20 mouse cellular contexts compared by ENCODE assay signal in genomic region chr13:52778848-52779247, GRCm38 (mm10).
A peak's percentile ranks its signal among the peaks of the same experiment; 100 is the strongest.
DNase-seq lines count a peak whose midpoint lies in the region; ATAC-seq lines count a peak whose summit lies in the region.
"Had no signal": no experiment of that assay in that cellular context is flagged by ENCODE, and none has a peak within 500 bp of the region (broad histone marks: within the 10 kb centered on the region; RNA-seq: fewer than 3 reads in every experiment).

No protein-coding gene starts in this region.

- no peak for ATAC-seq in embryonic facial prominence, embryonic 14.5 days (ENCODE audit: low read depth)
- ATAC-seq: forebrain, embryonic 13.5 days; forebrain, postnatal 0 days; hindbrain, postnatal 0 days had no signal

- H3K4me1 ChIP-seq in embryonic facial prominence, embryonic 14.5 days (ENCODE audit: control insufficient read depth, insufficient read depth, low read length): peaks cover 31% of the 10 kb centered on the region
- H3K4me1 ChIP-seq: forebrain, embryonic 13.5 days had no signal

- H3K27ac ChIP-seq in embryonic facial prominence, embryonic 14.5 days (replicated peaks; ENCODE audit: low read depth, low read length): peak overlapping the region; percentile 77
- H3K27ac ChIP-seq: forebrain, embryonic 13.5 days; heart, embryonic 13.5 days; hindbrain, embryonic 13.5 days; hindbrain, postnatal 0 days had no signal

- 37% methylated on average over 4 of the region's 4 CpGs for WGBS in embryonic facial prominence, embryonic 14.5 days

- no peaks in the 10 kb centered on the region for H3K27me3 ChIP-seq in embryonic facial prominence, embryonic 14.5 days (replicated peaks; ENCODE audit: control insufficient read depth, insufficient read depth, low read length)
- H3K27me3 ChIP-seq: forebrain, embryonic 13.5 days; heart, embryonic 13.5 days; hindbrain, embryonic 13.5 days had no signal

- peak; percentile 7 for DNase-seq in kidney, adult 9 months
- DNase-seq in kidney, postnatal 25 days: no peak
- peak; percentile 15 for DNase-seq in lung, postnatal 36 days
- no peak for DNase-seq in lung, adult 18-20 months
- peak; percentile 38 for DNase-seq in embryonic facial prominence, embryonic 14.5 days (ENCODE audit: low spot score)
- no peak for DNase-seq in ovary, adult 18-20 months (ENCODE audit: low spot score)
- no peak for DNase-seq in urinary bladder, adult 2 months (ENCODE audit: low spot score)
- DNase-seq: adrenal gland, postnatal 10 days; cerebellum, adult 11 months; cerebellum, adult 8-10 months; cerebellum, postnatal 25 days; forebrain, postnatal 0 days; gastrocnemius, postnatal 36 days; heart, adult 11 months; heart, postnatal 14 days had no signal

- H3K4me3 ChIP-seq in embryonic facial prominence, embryonic 14.5 days (ENCODE audit: low read depth, low read length): no peak overlapping the region
- H3K4me3 ChIP-seq: forebrain, embryonic 13.5 days; heart, embryonic 13.5 days; hindbrain, embryonic 13.5 days had no signal

- no peaks in the 10 kb centered on the region for H3K9me3 ChIP-seq in embryonic facial prominence, embryonic 14.5 days (ENCODE audit: control insufficient read depth, low read length)
- H3K9me3 ChIP-seq: forebrain, embryonic 13.5 days; heart, embryonic 13.5 days; hindbrain, embryonic 13.5 days had no signal

- no peak overlapping the region for H3K4me2 ChIP-seq in embryonic facial prominence, embryonic 14.5 days (ENCODE audit: low read depth, low read length)
- H3K4me2 ChIP-seq: forebrain, embryonic 13.5 days; heart, embryonic 13.5 days; hindbrain, embryonic 13.5 days had no signal

- H3K36me3 ChIP-seq in embryonic facial prominence, embryonic 14.5 days (ENCODE audit: control insufficient read depth, insufficient read depth, low read length): no peaks in the 10 kb centered on the region
- H3K36me3 ChIP-seq: G1E; heart, embryonic 13.5 days; hindbrain, embryonic 13.5 days had no signal

- H3K9ac ChIP-seq in embryonic facial prominence, embryonic 14.5 days (ENCODE audit: low read depth, low read length): no peak overlapping the region
- H3K9ac ChIP-seq: forebrain, embryonic 13.5 days; forebrain, postnatal 0 days; heart, embryonic 13.5 days; hindbrain, embryonic 13.5 days had no signal

Comparison
In these comparisons a context has a peak if more than half of its experiments do, and no peak if none do; other contexts are left out.
1. DNase-seq: peak in kidney, adult 9 months (single experiment), lung, postnatal 36 days (single experiment) and embryonic facial prominence, embryonic 14.5 days (single experiment); none in kidney, postnatal 25 days (0 of 2), lung, adult 18-20 months (0 of 2), ovary, adult 18-20 months (single experiment) and urinary bladder, adult 2 months (single experiment).